Mouse (Mus musculus) spleen, adult 18-20 months (tissue): ENCODE measurements around the gene Gm29427.

Experiments used
- DNase-seq, 2 experiments: peaks; one replicate each; pipeline ENCODE4 v3.0.0; 2022; ENCODE audit warnings: mixed read lengths in 2 of 2

The Gm29427 gene

DNA sequence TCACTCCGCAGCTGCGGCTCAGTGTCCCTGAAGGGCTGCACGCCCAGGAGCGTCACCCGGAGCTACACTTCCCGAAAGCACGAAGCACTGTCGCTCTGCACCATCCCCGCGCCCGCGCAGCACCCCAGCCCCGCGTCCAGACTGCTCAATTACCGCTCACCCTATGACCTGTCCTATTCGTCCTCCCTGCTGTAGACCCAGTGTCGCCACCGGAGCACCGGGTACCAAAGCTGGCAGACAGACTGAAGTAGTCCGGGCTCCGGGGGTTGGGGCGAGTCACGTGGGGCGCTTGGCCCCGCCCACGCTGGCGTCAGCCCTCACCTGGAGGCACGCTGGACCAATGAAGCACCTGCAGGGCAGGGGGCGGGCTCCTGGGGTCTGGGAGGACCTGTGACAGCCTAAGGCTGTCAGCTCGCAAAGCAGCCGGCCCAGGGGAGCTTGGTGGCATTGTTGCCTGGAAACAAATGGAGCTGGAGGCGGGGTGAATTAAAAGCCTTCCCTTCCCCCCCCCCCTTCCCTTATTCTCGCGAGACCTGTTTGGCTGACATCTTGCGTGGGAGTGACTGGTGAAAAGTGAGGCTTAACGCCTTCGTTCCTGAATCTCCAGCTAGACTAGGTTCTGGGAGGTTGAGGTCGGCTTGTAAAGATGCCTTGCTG lies at the start of gene Gm29427:
Gene Gm29427 (minus strand): TSS at position 239 of the 657 bp plus-strand sequence.
- peak; percentile 96 to 97 for DNase-seq

DNA sequence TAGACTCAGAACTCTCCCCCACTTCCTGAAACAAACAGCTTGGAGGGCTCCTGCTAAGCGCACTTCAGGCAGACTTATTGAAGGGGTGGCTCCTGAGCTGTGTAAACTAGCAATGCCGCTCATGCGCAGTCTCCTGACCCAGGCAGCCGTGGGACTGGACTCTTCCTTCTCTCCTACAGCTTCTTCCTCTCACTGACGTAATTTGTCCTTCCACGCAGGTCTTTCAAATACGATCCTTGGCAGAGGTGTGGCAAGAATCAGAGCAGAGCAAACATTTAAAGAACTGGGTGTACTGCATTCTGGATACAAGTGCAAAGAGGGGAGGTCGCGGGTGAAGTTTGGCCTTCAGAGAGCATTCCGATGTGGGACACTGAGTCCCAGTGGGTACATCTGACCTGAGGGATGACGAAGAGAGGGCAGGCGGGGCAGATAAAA lies 48.4 kb upstream of the Gm29427 start:
- no peak for DNase-seq

DNA sequence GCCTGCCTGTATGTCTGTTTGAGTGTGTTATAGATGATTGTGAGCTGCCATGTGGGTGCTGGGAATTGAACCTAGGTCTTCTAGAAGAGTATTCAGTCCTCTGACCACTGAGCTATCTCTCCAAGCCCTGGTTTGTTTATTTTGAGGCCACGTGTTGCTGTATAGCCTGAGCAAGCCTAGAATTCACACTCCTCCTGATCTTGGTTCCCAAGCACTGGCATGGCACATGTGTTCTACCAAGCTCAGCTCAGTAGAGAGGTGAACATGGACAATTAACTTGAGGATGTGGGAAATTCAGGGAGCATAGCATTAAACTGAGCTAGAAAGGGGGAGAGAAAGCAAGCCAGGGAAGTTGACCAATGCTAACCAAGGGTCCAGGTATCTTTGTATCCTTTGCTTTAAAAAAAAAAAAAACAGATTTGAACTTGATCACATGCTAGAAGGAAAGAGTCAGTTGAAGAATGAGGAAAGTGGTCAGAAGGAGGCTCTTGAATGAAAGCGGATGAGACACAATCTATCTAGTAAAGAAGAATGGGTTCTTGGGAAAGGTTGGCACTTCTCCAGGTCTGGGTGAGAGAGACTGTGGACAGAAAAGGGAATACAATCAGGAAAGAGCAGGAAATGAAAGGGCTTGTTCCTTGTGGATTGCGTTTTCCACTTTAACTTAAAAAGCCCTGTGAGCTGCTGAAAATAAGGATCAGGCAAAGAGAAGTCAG lies 46.6 kb upstream of the Gm29427 start:
- DNase-seq, result no peak

DNA sequence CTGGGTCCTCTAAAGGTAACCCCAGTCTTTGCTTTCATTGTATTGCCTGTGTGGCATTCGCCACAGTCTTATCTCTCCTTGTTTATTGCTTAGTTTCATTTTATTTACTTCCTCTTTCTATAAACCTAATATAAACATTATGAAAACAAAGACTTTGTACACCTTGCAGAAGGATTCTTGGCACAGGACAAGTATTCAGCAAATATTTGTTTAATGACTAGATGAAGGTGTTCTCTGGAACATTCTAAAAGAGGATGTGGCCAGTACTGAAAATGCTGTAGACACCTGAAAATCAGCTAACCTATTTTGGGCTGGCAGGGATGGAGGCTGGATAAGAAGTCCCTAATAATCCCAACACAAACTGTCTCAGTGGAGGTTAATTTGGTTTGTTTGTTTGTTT lies 46.0 kb upstream of the Gm29427 start:
- DNase-seq, result no peak

DNA sequence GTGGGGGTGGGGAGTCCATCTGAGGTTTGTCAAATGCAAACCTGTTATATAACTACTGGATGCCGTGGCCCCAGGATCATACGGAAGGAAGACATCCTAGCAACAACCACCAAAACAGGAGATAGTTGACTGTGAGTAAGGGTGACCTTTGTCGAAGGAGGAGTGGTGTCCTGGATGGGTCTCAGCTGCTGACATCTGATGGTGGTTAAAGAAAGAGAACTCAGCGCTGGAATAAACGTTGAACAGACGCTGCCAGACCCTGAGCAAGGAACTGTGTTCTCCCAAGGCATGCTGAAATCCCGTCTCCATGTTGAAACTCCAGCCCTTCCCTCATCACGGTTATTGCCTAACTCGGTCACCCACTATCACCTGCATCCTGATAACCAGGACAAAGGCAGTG lies 44.1 kb upstream of the Gm29427 start:
- DNase-seq, result no peak

DNA sequence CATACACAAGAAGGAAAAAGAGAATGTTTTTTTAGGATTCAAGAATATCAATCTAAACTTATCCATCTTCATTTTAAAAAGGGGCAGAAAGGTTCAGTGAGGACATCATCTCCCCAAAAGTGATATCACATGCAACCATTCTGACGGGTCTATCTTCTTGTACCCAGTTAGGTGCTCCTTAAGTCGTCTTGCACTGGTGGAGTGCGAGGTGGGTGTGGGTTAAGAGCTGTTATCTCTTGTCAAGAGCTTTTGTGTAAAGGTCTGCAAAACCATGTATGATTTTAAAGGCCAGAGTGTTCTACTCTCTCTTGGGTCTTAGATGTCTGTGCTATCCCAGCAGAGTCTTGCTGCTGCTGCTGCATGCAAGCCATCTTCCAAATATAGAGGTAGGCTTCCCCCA lies 31.2 kb upstream of the Gm29427 start:
- no peak for DNase-seq

DNA sequence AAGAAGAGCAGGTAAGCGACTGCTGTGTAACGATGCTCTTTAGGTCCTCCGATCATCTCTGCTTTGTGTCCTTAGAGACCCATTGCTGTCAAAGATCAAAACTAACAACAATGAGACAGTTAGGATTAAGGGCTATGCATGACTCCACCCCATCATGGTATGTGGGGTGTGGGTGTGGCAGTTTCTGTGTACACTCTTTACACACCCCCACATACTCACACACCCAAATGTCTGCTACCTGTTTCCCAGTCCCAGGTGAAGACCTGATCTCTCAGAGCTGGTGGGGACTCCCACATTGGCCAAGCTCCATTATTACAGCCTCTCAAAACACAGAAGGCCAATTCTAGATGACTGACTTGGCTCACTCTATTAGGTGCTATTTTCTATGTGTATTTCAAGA lies 30.0 kb upstream of the Gm29427 start:
- no peak for DNase-seq

DNA sequence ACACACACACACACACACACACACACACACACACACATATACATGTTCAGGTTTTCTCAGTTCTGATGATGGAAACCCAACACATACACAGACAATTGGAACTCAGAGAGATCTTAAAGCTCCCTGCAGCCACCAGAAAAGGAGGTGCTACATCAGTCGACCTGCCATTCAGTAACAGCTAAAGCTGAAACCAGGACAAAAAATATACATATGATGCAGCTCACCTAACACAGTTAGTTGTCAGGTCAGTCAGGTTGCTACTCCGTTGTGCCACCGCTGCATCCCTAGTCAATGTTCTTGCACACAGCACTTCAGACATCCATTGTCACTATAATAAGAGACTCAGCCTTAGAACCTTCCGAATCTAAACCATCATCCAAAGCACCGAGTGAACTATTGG lies 29.4 kb upstream of the Gm29427 start:
- DNase-seq, result no peak

DNA sequence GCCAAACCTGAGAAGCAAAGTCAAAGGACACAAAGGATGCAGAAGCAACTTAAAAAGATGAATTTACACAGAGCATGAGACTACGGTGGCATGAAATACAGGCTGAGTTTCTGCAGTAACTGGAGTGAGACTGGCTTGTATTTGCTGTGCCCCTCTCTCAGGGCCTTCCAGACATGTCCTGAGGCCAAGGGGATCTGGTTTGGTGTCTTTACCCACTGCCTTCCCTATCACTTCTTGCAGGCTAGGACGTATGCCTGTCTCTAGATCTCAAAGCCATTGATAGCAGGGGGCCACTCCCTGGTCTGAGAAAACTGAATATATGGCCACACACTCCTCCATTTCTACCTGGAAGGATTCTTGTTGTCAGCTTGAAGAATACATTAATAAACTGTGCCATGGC lies 28.6 kb upstream of the Gm29427 start:
- no peak for DNase-seq

DNA sequence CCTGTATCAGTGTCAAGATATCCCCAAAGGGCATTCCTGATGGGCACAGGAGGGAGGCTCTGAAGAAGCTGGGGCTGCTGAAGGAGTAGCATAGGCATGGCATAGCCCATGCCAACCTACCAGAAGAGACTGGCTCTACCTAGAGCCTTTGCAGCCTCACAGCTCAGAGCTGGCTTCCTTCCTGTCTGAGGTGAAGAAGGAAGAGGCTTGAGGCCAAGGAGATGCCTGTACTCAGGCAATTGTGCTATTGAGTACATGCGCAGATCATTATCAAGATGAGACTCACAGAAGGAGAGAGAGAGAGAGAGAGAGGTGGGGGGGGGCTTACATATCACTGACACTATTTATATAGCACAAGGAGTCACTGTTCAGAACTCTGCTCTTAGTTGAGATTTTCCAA lies 28.2 kb upstream of the Gm29427 start:
- no peak for DNase-seq

DNA sequence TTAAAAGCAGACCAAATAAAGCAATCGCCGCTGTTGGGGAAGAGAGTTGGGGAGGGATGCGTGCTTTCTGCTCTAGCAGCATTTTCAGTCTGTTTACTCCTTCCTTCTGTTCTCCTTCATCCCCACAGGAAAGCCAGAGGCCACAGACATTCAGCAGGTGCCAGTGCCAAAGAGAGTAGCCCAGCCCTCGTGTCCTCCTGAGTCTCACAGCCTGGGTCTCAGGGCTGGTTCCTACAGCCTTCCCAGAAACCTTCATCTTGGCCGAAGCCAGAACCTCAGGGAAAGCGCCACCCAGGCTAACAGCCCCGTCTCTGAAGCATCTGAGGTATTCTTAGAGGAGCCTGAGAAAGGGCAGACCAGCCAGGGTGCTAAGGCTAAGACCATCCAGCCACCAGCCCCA lies 26.6 kb upstream of the Gm29427 start:
- no peak for DNase-seq

DNA sequence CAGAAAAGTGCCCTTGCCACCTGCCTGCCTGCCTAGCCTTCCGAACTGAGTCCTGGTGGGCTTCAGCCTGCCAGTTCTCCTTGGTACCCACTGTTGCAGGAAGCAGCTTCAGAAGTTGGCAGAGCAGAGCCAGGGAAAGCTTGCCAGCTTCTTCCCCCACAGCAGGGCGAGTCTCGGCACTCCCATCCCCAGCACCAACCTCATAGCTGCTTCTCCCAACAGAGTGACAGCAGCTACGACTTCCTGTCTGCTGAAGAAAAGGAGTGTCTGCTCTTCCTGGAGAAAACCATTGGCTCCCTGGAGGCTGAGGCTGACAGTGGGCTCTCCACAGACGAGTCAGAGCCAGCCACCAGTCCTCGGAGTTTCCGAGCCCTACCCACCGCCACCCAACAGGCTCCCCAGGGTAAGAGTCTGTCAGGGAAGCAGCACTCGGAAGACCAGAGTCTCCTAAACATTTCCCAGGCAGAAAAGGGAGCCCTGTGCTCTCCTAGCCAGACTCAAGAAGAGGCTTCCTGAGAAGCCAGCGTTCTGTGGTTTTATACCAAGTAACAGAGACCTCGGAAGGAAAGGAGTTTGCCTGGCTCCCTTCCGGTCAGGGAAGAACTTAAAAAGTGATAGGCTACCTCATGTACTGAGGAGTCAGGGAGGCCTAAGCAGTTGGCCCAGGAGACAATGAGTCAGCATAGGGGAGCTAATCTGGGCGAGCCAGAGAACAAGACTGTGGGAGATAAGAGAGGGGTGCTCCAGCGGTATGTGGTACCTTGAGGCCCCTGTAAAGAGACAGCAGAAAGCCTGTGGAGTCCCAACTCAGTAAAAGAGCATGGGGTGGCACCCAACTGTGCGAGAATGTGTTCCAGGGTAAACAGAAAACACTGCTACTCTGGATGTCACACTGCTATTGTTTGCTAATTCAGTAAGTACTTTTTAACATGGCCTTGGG lies 25.5 kb upstream of the Gm29427 start:
- no peak for DNase-seq

DNA sequence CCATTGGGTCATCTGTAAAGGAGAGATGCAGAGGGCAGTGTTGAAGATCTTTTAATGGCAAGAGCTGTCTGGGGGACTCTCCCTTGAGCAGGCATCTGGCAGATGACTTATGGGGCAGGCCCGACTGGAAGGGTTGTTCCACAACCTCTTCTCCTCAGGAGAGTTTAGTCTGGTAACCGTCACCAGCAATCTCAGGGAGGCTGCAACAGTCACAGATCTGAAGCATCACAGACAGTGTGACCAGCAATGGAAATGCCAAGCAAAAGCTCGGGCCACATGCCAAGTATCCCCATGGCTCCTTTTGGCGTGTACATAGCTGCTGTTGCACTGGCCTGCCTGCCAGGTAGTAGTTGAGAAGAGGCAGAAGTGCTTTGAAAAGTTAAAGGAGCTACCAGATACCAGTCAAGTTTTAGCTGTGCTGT lies 24.6 kb upstream of the Gm29427 start:
- no peak for DNase-seq

DNA sequence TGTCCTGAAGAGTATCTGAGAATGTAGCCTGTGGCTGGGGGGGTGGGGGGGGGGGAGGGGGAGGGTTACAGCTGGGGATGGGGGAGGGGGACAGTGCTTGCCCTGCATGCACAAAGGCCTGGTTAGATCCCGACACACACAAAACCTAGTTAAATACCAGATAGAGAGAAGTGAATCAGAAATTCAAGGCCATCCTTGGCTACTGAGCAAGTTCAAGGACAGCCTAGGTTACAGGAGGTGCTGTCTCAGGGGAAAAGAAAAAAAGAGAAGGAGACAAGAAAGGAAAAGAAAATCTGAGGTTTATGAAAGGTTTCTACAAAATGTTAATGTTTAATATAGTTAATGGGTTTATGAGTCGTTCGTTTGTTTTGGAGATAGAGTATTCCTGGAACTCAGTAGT lies 24.0 kb upstream of the Gm29427 start:
- no peak for DNase-seq

DNA sequence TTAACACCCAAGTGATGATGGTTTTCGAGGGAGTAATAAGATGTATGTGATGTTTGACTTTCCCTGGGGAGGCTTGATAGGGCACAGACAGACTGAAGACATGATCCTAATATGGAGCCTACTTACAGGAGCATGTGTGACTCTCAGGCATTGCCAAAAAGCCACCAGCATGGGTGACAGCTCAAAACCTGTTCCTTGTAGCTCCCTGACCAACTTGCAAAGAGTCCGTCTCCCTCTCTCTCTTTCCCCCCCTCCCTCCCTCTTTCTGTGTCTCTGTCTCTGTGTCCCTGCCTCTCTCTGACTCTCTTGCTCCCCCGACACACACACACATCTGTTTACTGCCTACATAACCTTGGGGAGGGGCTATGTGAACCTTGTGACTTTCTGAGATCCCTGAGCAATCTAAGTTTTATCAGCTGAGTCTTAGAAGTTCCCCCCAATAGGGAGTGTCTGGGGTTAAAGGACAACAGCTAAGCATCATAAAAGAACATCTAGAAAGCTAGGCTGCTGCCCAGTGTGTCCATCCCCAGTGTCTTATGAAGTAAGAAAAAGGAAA lies 23.0 kb upstream of the Gm29427 start:
- DNase-seq, result no peak

DNA sequence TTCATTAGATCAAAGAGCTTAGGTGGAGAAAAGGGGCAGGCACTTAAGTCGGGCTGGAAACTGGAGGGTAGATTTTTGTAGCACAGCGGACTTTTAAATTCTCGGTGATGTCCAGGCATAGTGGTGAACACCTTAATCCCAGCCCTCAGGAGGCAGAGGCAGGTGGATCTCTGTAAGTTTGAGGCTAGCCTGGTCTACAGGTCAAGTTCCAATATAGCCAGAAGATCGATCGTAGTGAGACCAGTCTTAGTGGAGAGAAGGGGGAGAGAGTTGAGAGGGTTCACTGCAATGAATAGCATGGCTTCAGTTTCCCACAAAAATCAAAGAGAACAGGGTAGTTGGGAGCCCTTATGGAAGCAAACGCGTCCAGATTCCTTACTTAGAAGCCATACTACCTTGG lies 22.3 kb upstream of the Gm29427 start:
- no peak for DNase-seq

DNA sequence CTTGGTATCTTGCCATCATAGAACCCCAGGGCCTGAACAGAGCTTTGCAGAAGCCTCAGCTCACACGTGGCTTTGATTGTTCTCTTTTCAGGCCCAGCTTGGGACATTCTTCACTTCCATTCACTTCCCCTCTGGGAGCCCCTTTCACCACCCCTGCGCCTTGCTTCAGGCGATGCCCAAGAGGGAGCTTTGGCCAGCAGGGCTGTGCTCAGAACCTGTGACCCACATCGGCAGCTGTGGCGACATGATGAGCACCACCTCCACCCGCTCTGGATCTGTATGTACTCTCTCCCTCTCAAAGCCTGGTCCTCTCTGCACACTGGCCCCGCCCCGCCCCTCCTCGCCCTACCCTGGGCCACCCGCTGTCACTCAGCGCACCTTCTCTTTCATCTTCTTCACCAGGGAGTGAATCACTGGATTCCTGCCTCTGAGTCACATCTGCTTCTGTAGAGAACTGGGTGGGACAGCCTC lies 21.8 kb upstream of the Gm29427 start:
- DNase-seq, result no peak

DNA sequence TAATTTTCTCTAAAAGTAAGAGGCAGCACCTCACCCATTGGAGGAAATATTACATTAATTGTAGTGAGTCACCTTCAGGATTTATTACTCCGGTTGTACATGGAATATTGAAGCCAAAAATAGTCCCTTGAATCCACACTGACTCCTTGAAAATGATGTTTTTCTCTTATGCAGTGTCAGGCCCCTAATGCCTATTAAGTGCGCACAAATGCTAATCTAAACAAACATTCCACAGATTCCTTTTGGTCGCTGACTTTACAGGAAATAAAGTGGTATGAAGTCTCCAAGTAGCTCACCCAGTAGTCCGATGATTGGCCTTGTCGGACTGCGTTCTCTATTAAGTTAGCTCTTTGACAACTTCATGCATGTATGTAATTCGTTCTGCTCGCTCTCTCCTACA lies 19.3 kb upstream of the Gm29427 start:
- DNase-seq, result no peak

DNA sequence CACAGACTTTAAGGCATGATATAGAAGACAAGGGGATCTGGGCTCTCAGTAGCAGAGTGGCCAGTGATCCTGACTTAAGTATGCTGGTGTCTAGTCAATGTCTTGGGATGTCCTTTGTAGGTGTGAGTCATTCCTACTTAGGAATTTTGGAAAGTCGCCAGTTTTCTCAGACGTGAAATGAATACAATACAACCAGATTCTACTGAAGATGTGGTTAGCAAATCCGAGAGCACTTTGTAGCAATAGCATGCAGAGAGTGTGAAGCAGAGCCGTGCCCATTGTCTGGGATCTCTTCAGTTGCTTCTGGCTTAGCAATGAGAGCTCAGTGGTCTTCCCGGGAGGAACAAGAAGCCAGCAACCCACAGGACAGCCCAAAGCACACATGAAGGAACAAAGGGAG lies 18.9 kb upstream of the Gm29427 start:
- no peak for DNase-seq

DNA sequence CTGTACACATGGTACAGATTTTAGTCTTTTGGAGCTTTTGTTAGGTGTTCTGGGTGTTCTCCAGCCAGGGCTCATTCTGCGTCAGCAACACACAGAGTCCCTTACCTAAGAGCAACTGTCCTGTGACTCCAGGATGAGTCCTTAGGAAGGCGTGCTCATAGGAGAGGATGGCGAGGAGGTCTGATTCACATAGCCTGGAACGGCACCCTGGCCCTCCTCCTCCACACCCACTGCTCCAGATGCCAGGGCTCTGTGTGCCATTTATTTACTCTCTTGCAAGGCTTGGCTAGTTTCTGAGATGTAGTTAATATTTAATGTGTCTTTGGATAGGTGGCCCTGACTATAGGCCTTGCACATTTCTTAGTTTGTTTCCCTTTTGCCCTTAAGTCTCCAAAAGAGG lies 18.1 kb upstream of the Gm29427 start:
- no peak for DNase-seq

DNA sequence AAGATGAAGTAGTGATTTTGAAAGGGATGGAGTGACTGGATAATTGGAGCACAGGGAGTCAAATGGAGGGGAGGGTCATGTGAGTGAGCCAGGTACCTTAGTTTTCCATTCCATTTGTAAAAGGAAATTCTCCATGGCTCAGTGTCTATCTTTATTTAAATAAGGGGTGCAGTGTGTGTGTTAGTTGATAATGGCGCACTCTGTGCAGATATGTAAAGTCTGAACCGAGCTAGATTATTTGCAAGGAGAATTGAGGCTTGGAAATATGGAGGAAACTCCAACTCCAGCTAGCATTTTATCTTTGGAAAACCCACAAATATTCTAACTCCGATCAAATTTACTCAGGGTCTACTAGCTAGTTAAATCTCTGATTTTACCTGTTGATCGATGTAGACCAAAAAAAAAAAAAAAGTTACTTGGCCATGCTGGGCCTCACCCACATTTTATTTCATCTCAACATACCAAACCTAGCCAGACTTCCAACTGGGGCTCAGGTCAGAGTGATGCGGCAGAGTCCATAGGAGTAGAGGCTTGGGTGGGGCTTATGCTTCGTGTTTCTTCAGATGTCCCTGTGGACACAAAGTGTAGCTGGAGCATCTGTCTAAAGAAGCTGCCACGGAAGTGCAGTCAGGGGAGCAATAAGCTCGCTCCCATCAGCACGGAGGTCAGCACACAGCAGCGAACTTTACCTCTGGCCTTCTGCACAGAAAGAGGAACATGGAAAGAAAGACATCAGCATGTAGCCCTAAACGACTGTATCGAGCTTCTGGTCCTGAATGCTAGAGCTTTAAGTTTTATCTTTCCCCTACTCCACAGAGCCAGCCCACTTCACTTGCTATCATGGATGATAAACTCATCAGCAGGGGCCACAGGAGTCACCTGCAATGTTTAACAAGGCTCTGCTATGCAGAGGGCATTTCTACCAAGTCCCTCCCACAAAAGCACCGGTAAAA lies 17.4 kb upstream of the Gm29427 start:
- no peak for DNase-seq

DNA sequence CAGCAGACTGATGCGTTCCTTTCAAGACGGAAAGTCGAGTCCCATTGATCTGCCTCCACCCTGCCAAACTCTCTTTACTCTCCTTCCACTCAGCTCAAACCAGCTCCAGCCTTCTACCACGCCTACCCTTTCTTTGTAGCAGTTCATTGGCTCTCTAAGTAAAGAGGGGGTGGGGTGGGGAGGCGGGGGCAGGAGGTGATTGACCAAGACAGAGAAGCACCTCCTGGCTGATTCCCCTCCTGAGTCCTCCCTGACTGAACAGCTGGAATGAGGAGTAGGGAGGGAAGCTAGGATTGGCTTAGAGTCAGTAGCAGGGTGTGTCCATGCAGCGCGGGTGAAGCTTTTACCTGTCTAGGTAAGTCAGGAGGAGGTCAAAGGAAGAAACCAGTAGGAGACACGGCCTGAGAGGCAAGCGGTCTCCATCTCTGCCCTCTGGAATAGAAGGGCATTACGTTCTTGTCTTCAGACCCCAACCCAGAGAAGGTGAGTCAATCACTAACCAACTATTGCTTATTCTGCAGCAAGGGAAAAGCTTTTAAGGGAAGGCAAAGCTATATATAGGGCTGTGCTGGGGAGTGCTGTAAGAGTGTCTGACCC lies 16.2 kb upstream of the Gm29427 start, which contains the start of gene AA986860:
Gene AA986860 (plus strand): TSS at position 236 of the 597 bp plus-strand sequence.
- no peak for DNase-seq
